Mouse (Mus musculus): ENCODE data around the gene Them4.

GRCm38 (mm10) chr3:94372038-94372437, 62.1 kb downstream of the Them4 start:
- TF ChIP-seq CTCF (IDR thresholded peaks at IDR 0.05; ENCODE audit: low read depth) (no peak), EP300 (optimal IDR thresholded peaks at IDR 0.05) (no peak)
